Mouse (Mus musculus): ENCODE measurements at regions not wholly inside any gene's neighbourhood (a gene's known extent, or its start where the extent isn't known, plus 50 kb on each side); places are given as distances from the start of the nearest gene placed in this dataset.

GRCm38 (mm10) chr2:33979276-33979675, 91.5 kb upstream of the Mvb12b start:
- H3K27ac ChIP-seq: no peak overlapping the region
- no peak overlapping the region for H3K4me2 ChIP-seq (replicated peaks)
- no peaks in the 10 kb centered on the region; the same call in 1 of the 2 replicates for H3K9me3 ChIP-seq
- peaks cover 10% of the 10 kb centered on the region; the same call in 1 of the 2 replicates for H3K27me3 ChIP-seq
- ATAC-seq (ENCODE audit: low FRiP score, low read depth): no peak
- no peaks in the 10 kb centered on the region for H3K4me1 ChIP-seq
- H3K9ac ChIP-seq: no peak overlapping the region
- no peaks in the 10 kb centered on the region for H3K36me3 ChIP-seq
- H3K4me3 ChIP-seq: no peak overlapping the region

GRCm38 (mm10) chr2:33978550-33978949, 90.8 kb upstream of the Mvb12b start:
- H3K27me3 ChIP-seq: peaks cover 10% of the 10 kb centered on the region; the same call in 1 of the 2 replicates
- ATAC-seq (ENCODE audit: low FRiP score, low read depth): no peak
- H3K9ac ChIP-seq: no peak overlapping the region
- H3K4me3 ChIP-seq: no peak overlapping the region
- H3K4me2 ChIP-seq (replicated peaks): no peak overlapping the region
- no peaks in the 10 kb centered on the region for H3K4me1 ChIP-seq
- no peaks in the 10 kb centered on the region for H3K36me3 ChIP-seq
- H3K9me3 ChIP-seq: no peaks in the 10 kb centered on the region; the same call in 1 of the 2 replicates
- WGBS: 85% methylated on average over 4 of the region's 4 CpGs
- H3K27ac ChIP-seq: no peak overlapping the region

GRCm38 (mm10) chr2:33977576-33978352, 90.0 kb upstream of the Mvb12b start:
- Histone ChIP-seq H3K27ac (no peak overlapping the region), H3K9me3 (no peaks in the 10 kb centered on the region; the same call in 1 of the 2 replicates), H3K4me2 (replicated peaks) (no peak overlapping the region), H3K4me1 (no peaks in the 10 kb centered on the region), H3K9ac (no peak overlapping the region), H3K4me3 (no peak overlapping the region), H3K27me3 (peaks cover 10% of the 10 kb centered on the region; the same call in 1 of the 2 replicates), H3K36me3 (no peaks in the 10 kb centered on the region)
- WGBS: 70% methylated on average over 20 of the region's 20 CpGs
- ATAC-seq (ENCODE audit: low FRiP score, low read depth): no peak

- WGBS: 86% methylated on average over 5 of the region's 5 CpGs
- Histone ChIP-seq H3K27me3 (peaks cover 13% of the 10 kb centered on the region; the same call in 1 of the 2 replicates), H3K4me1 (no peaks in the 10 kb centered on the region), H3K4me3 (no peak overlapping the region), H3K27ac (no peak overlapping the region), H3K9me3 (no peaks in the 10 kb centered on the region; the same call in 1 of the 2 replicates), H3K4me2 (replicated peaks) (no peak overlapping the region), H3K9ac (no peak overlapping the region), H3K36me3 (no peaks in the 10 kb centered on the region)
- ATAC-seq (ENCODE audit: low FRiP score, low read depth): no peak
Measured at GRCm38 (mm10) chr2:33977151-33977550, 89.4 kb upstream of the Mvb12b start.

GRCm38 (mm10) chr2:33976183-33976582, 88.4 kb upstream of the Mvb12b start:
- 87% methylated on average over 9 of the region's 9 CpGs for WGBS
- Histone ChIP-seq H3K4me3 (no peak overlapping the region), H3K4me2 (replicated peaks) (no peak overlapping the region), H3K4me1 (no peaks in the 10 kb centered on the region), H3K27me3 (peaks cover 13% of the 10 kb centered on the region; the same call in 1 of the 2 replicates), H3K36me3 (no peaks in the 10 kb centered on the region), H3K9me3 (no peaks in the 10 kb centered on the region; the same call in 1 of the 2 replicates), H3K9ac (no peak overlapping the region), H3K27ac (no peak overlapping the region)
- no peak for ATAC-seq (ENCODE audit: low FRiP score, low read depth)

GRCm38 (mm10) chr2:33975423-33976127, 87.8 kb upstream of the Mvb12b start:
- WGBS: 89% methylated on average over 14 of the region's 14 CpGs
- Histone ChIP-seq H3K4me3 (no peak overlapping the region), H3K9ac (no peak overlapping the region), H3K4me1 (no peaks in the 10 kb centered on the region), H3K4me2 (replicated peaks) (no peak overlapping the region), H3K27ac (no peak overlapping the region), H3K9me3 (no peaks in the 10 kb centered on the region; the same call in 1 of the 2 replicates), H3K36me3 (no peaks in the 10 kb centered on the region), H3K27me3 (peaks cover 13% of the 10 kb centered on the region; the same call in 1 of the 2 replicates)
- ATAC-seq (ENCODE audit: low FRiP score, low read depth): no peak

GRCm38 (mm10) chr2:33974737-33975422, 87.1 kb upstream of the Mvb12b start:
- H3K27me3 ChIP-seq: peaks cover 13% of the 10 kb centered on the region; the same call in 1 of the 2 replicates
- H3K4me3 ChIP-seq: no peak overlapping the region
- no peaks in the 10 kb centered on the region for H3K4me1 ChIP-seq
- no peak overlapping the region for H3K9ac ChIP-seq
- no peaks in the 10 kb centered on the region; the same call in 1 of the 2 replicates for H3K9me3 ChIP-seq
- no peak for ATAC-seq (ENCODE audit: low FRiP score, low read depth)
- 77% methylated on average over 15 of the region's 15 CpGs for WGBS
- no peak overlapping the region for H3K27ac ChIP-seq
- no peak overlapping the region for H3K4me2 ChIP-seq (replicated peaks)
- no peaks in the 10 kb centered on the region for H3K36me3 ChIP-seq

- H3K27ac ChIP-seq: no peak overlapping the region
- ATAC-seq (ENCODE audit: low FRiP score, low read depth): no peak
- no peak overlapping the region for H3K9ac ChIP-seq
- H3K9me3 ChIP-seq: no peaks in the 10 kb centered on the region
- H3K36me3 ChIP-seq: no peaks in the 10 kb centered on the region
- H3K27me3 ChIP-seq: peaks cover 13% of the 10 kb centered on the region; the same call in 1 of the 2 replicates
- no peaks in the 10 kb centered on the region for H3K4me1 ChIP-seq
- H3K4me3 ChIP-seq: no peak overlapping the region
- WGBS: 85% methylated on average over 3 of the region's 3 CpGs
- H3K4me2 ChIP-seq (replicated peaks): no peak overlapping the region
Measured at GRCm38 (mm10) chr2:33974031-33974430, 86.3 kb upstream of the Mvb12b start.

- H3K36me3 ChIP-seq: no peaks in the 10 kb centered on the region
- H3K4me2 ChIP-seq (replicated peaks): no peak overlapping the region
- 67% methylated on average over 4 of the region's 4 CpGs for WGBS
- no peak overlapping the region for H3K9ac ChIP-seq
- H3K27me3 ChIP-seq: peaks cover 18% of the 10 kb centered on the region
- peak; percentile 48; the same call in 1 of the 2 replicates for ATAC-seq (ENCODE audit: low FRiP score, low read depth)
- no peak overlapping the region for H3K4me3 ChIP-seq
- no peak overlapping the region for H3K27ac ChIP-seq
- no peaks in the 10 kb centered on the region for H3K4me1 ChIP-seq
- H3K9me3 ChIP-seq: no peaks in the 10 kb centered on the region
Measured at GRCm38 (mm10) chr2:33973213-33973834, 85.6 kb upstream of the Mvb12b start.

- 37% methylated on average over 7 of the region's 7 CpGs for WGBS
- Histone ChIP-seq H3K9me3 (no peaks in the 10 kb centered on the region), H3K27me3 (peaks cover 44% of the 10 kb centered on the region), H3K4me1 (peaks cover 17% of the 10 kb centered on the region), H3K36me3 (no peaks in the 10 kb centered on the region), H3K4me3 (peak overlapping the region; percentile 30), H3K4me2 (replicated peaks) (peak overlapping the region; percentile 61), H3K27ac (no peak overlapping the region), H3K9ac (0 out of 2 replicates have a peak overlapping the region, but pooled peaks have one; percentile 36)
- ATAC-seq (ENCODE audit: low FRiP score, low read depth): peak; percentile 77; the same call in 1 of the 2 replicates
Measured at GRCm38 (mm10) chr2:33966984-33967421, 79.3 kb upstream of the Mvb12b start.

- Histone ChIP-seq H3K36me3 (no peaks in the 10 kb centered on the region), H3K4me2 (replicated peaks) (peak overlapping the region; percentile 61), H3K27ac (no peak overlapping the region), H3K27me3 (peaks cover 41% of the 10 kb centered on the region), H3K9me3 (no peaks in the 10 kb centered on the region), H3K9ac (0 out of 2 replicates have a peak overlapping the region, but pooled peaks have one; percentile 36), H3K4me3 (peak overlapping the region; percentile 30), H3K4me1 (peaks cover 17% of the 10 kb centered on the region)
- WGBS: 18% methylated on average over 35 of the region's 35 CpGs
- ATAC-seq (ENCODE audit: low FRiP score, low read depth): no peak
Measured at GRCm38 (mm10) chr2:33966389-33966983, 78.7 kb upstream of the Mvb12b start.
